Mouse (Mus musculus) frontal cortex, postnatal 36 days (tissue): ENCODE measurements around the gene Sfxn5.

Experiments used
- DNase-seq, 2 experiments: peaks; one replicate each; pipeline ENCODE4 v3.0.0; 2022; ENCODE audit warnings: low spot score in 2 of 2

Gene Sfxn5

GRCm38 (mm10) chr6:85288193-85288857 is 44.9 kb downstream of the Sfxn5 start:
- DNase-seq = no peak

GRCm38 (mm10) chr6:85286283-85287047 is 46.8 kb downstream of the Sfxn5 start:
- DNase-seq = no peak

GRCm38 (mm10) chr6:85280871-85281270 is 52.4 kb downstream of the Sfxn5 start:
- DNase-seq = peak; percentile 61 to 78

GRCm38 (mm10) chr6:85276571-85276970 is 56.7 kb downstream of the Sfxn5 start:
- peak; percentile 74 to 75 for DNase-seq

GRCm38 (mm10) chr6:85272436-85272835 is 60.8 kb downstream of the Sfxn5 start:
- DNase-seq = no peak

GRCm38 (mm10) chr6:85266060-85266459 is 67.2 kb downstream of the Sfxn5 start:
- DNase-seq = peak in 1 of 2 experiments; percentile 73

GRCm38 (mm10) chr6:85264982-85265518 is 68.2 kb downstream of the Sfxn5 start:
- no peak for DNase-seq

- DNase-seq = no peak
Measured at GRCm38 (mm10) chr6:85262865-85263515, 70.2 kb downstream of the Sfxn5 start.

- DNase-seq = no peak
Measured at GRCm38 (mm10) chr6:85259094-85259630, 74.1 kb downstream of the Sfxn5 start.

- no peak for DNase-seq
Measured at GRCm38 (mm10) chr6:85255578-85255977, 77.6 kb downstream of the Sfxn5 start.

- DNase-seq = no peak
Measured at GRCm38 (mm10) chr6:85253994-85254541, 79.2 kb downstream of the Sfxn5 start.

GRCm38 (mm10) chr6:85253275-85253674 is 79.9 kb downstream of the Sfxn5 start:
- no peak for DNase-seq

- DNase-seq = peak in 1 of 2 experiments; percentile 16
Measured at GRCm38 (mm10) chr6:85252251-85253058, 80.8 kb downstream of the Sfxn5 start.

GRCm38 (mm10) chr6:85250811-85251241 is 82.4 kb downstream of the Sfxn5 start:
- DNase-seq = no peak

- no peak for DNase-seq
Measured at GRCm38 (mm10) chr6:85249821-85250220, 83.4 kb downstream of the Sfxn5 start.

GRCm38 (mm10) chr6:85239044-85239489 is 94.2 kb downstream of the Sfxn5 start:
- DNase-seq = peak; percentile 61 to 64

- peak; percentile 20 to 45 for DNase-seq
Measured at GRCm38 (mm10) chr6:85237595-85238337, 95.5 kb downstream of the Sfxn5 start.

- DNase-seq = peak; percentile 54 to 70
Measured at GRCm38 (mm10) chr6:85237001-85237400, 96.2 kb downstream of the Sfxn5 start.

- no peak for DNase-seq
Measured at GRCm38 (mm10) chr6:85234796-85235195, 98.4 kb downstream of the Sfxn5 start.
